Mouse (Mus musculus) bone marrow macrophage, adult 2 months (primary cell): ENCODE results near the gene Mthfsd.

ENCODE experiments used
- CTCF ChIP-seq: IDR thresholded peaks from 2 replicates; pipeline ENCODE4 v1.5.1; 2012; ENCODE audit warnings: low read depth, mild to moderate bottlenecking, low read length, moderate library complexity
- POLR2A ChIP-seq: IDR thresholded peaks from 2 replicates; pipeline ENCODE4 v1.6.1; 2012; ENCODE audit warnings: mild to moderate bottlenecking, low read depth, low read length, borderline replicate concordance

DNA sequence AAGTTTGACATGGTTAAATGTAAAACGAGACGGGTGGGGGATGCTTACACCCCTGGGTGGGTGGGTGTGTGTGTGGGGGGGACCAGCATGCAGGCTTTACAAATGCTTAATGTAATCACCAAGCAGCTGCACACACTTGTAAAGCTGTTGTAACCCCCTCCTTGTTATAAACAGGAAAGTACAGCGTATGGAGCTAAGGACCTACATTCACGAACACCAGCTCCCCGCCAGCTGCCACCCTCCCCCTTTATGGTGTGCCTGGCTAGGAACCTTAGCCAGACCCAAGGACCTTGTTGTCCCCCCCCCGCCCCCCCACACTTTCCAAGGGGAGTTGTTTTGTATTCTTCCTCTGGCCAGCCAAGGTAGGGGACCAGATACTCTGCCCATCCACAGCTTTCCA, 18.5 kb upstream of the Mthfsd start:
- TF ChIP-seq CTCF (no peak), POLR2A (no peak)
